Mouse (Mus musculus) liver, postnatal 0 days (tissue): ENCODE measurements around the gene Pip4k2a.

Experiments
- CTCF ChIP-seq: sonication (generic); IDR thresholded peaks from 2 replicates; pipeline ENCODE4 v1.5.1; 2016; ENCODE audit warnings: antibody characterized with exemption, low read depth
- EP300 ChIP-seq: IDR thresholded peaks from 2 replicates; pipeline ENCODE4 v1.6.1; 2016; ENCODE audit warnings: antibody characterized with exemption, low read depth, mild to moderate bottlenecking

DNA sequence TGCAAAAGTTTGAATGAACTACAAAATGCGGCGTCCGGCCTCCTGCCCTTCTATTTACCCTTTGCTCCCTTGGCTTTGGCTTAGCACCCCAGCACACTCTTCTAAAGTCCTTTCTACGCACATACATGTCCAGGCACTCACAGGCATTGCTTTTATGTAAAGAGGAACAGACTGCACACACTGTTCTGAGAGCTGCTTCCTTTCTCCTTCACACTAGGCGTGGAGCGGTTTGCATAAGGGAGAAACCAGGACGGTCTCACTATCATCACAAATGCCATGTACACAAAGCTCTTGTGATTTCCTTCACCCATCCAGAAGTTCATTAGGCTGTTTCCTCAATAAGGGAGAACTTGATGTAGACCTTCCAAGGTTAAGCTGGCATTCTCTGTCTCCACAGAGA lies 8.2 kb upstream of the Pip4k2a start:
- TF ChIP-seq CTCF, result no peak
- TF ChIP-seq EP300, result no peak
